Mouse (Mus musculus) spleen, adult 2 months (tissue): Measurements from ENCODE around the gene Matk. TPM values are rescaled to one million over a fixed set of nuclear protein-coding genes. Genes with fewer than 3 reads are reported as not detected.

ENCODE experiments used
- DNase-seq, 2 experiments: peaks; one replicate each; pipeline versions ENCODE4 v3.0.0 to v3.0.0-alpha.2; 2012 to 2021; ENCODE audit warnings: low spot score in 2 of 2, low read depth in 1 of 2
- H3K27ac ChIP-seq: fragments of 200-500 bp; 2 replicates; pipeline ENCODE4 v1.5.1; 2012; ENCODE audit warnings: low read length, inconsistent platforms; ENCODE audit not compliant: insufficient read depth
- H3K27me3 ChIP-seq: fragments of 200-500 bp; 2 replicates; pipeline ENCODE4 v1.6.1; 2012; ENCODE audit warnings: mild to moderate bottlenecking, moderate library complexity, low read length, inconsistent platforms; ENCODE audit not compliant: control insufficient read depth, insufficient read depth
- H3K36me3 ChIP-seq: fragments of 200-500 bp; 2 replicates; pipeline ENCODE4 v1.6.1; 2012; ENCODE audit warnings: mild to moderate bottlenecking, low read length, inconsistent platforms; ENCODE audit not compliant: control insufficient read depth, insufficient read depth
- H3K4me1 ChIP-seq: fragments of 200-500 bp; 2 replicates; pipeline ENCODE4 v1.6.1; 2011; ENCODE audit warnings: inconsistent platforms; ENCODE audit not compliant: control insufficient read depth, insufficient read depth, insufficient read length
- H3K4me3 ChIP-seq: fragments of 200-500 bp; 2 replicates; pipeline ENCODE4 v1.5.1; 2011; ENCODE audit warnings: mild to moderate bottlenecking, inconsistent platforms; ENCODE audit not compliant: insufficient read depth, insufficient read length; ENCODE audit errors: extremely low read depth
- CTCF ChIP-seq: fragments of 200-500 bp; IDR thresholded peaks from 2 replicates; pipeline ENCODE4 v1.5.1; 2011; ENCODE audit warnings: mild to moderate bottlenecking, inconsistent platforms; ENCODE audit not compliant: insufficient read depth, insufficient read length, insufficient replicate concordance; ENCODE audit errors: extremely low read depth
- POLR2A ChIP-seq: fragments of 200-500 bp; IDR thresholded peaks from 2 replicates; pipeline ENCODE4 v1.6.1; 2011; ENCODE audit warnings: low read depth, low read length, inconsistent platforms
- WGBS: fragments of 180-500 bp; shearing (Covaris S2); methylation state at CpG from one replicate; pipeline ENCODE4 v1.1.7; 2018; 5-methylcytosine and 5-hydroxymethylcytosine counted together
- polyA plus RNA-seq: library from polyadenylated mRNA; depleted of rRNA; stranded (reverse); fragments of >200 nt; gene quantifications from 2 replicates; pipeline ENCODE4 v1.2.3, GENCODE M21; 2012

Matk gene
- polyA plus RNA-seq, 1 experiment, result 22.5 TPM

GRCm38 (mm10) chr10:81257158-81258039, 4.7 kb downstream of the Matk start:
- WGBS, result 1% methylated on average over 62 of the region's 62 CpGs
- peaks cover 14% of the 10 kb centered on the region for H3K4me1 ChIP-seq
- DNase-seq, result peak in 1 of 2 experiments; percentile 47

DNA sequence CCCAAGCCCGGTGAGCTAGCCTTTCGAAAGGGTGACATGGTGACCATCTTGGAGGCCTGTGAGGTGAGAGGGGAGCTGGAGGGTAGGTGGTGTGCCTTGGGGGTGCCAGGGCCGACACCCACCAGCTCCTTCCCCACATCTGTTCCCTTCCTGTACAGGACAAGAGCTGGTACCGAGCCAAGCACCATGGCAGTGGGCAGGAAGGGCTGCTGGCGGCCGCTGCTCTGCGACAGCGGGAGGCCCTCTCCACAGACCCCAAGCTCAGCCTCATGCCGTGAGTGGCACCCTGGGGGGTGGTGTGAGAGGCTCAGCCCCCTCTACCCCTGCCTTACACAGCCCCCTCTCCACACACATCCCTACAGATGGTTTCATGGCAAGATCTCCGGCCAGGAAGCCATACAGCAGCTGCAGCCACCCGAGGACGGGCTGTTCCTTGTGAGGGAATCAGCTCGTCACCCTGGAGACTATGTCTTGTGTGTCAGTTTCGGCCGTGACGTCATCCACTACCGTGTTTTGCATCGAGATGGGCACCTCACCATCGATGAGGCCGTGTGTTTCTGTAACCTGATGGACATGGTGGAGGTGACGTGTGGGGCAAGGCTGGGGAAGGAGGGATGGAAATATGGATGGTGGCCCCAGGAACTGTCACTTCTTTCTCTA, 6.6 kb downstream of the Matk start:
- no peak overlapping the region for H3K27ac ChIP-seq
- no peak overlapping the region for H3K4me3 ChIP-seq
- 79% methylated on average over 21 of the region's 21 CpGs for WGBS
- no peak for TF ChIP-seq POLR2A
- TF ChIP-seq CTCF, result no peak
- DNase-seq, result no peak
- H3K36me3 ChIP-seq, result peaks cover 10% of the 10 kb centered on the region
- H3K27me3 ChIP-seq, result no peaks in the 10 kb centered on the region
- peaks cover 9% of the 10 kb centered on the region for H3K4me1 ChIP-seq

More at GRCm38 (mm10) chr10:81257158-81258039, 4.7 kb downstream of the Matk start:
- Histone ChIP-seq H3K27ac (no peak overlapping the region), H3K36me3 (peaks cover 3% of the 10 kb centered on the region; the same call in 1 of the 2 replicates), H3K27me3 (peaks cover 5% of the 10 kb centered on the region; the same call in 1 of the 2 replicates), H3K4me3 (peak overlapping the region; percentile 66)
- TF ChIP-seq POLR2A (no peak), CTCF (no peak)

DNA sequence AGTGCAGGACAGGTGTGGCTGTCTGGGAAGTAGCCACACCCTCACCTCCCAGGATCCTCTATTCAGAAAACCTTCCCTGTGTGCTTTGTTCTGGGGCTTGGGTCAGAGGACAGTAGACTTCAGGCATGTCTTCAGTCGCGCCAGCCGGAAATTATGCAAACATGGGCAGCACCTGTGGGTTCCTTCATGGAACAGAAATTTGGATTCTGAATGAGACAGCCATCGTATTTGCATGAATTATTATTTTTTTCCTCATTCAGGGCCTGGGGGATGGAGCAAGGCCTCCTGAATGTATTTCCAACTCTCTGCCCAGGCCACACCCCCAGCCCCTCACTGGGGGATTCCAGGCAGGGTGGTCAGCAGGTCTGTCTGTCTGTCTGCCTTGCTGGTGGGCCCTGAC, 8.3 kb downstream of the Matk start:
- TF ChIP-seq CTCF, result no peak
- TF ChIP-seq POLR2A, result no peak
- Histone ChIP-seq H3K36me3 (peaks cover 17% of the 10 kb centered on the region), H3K27ac (no peak overlapping the region), H3K4me3 (no peak overlapping the region), H3K4me1 (peaks cover 12% of the 10 kb centered on the region), H3K27me3 (no peaks in the 10 kb centered on the region)
- DNase-seq, result no peak
- 93% methylated on average over 4 of the region's 4 CpGs for WGBS

GRCm38 (mm10) chr10:81265540-81265939, 12.8 kb downstream of the Matk start:
- no peak overlapping the region for H3K4me3 ChIP-seq

DNA sequence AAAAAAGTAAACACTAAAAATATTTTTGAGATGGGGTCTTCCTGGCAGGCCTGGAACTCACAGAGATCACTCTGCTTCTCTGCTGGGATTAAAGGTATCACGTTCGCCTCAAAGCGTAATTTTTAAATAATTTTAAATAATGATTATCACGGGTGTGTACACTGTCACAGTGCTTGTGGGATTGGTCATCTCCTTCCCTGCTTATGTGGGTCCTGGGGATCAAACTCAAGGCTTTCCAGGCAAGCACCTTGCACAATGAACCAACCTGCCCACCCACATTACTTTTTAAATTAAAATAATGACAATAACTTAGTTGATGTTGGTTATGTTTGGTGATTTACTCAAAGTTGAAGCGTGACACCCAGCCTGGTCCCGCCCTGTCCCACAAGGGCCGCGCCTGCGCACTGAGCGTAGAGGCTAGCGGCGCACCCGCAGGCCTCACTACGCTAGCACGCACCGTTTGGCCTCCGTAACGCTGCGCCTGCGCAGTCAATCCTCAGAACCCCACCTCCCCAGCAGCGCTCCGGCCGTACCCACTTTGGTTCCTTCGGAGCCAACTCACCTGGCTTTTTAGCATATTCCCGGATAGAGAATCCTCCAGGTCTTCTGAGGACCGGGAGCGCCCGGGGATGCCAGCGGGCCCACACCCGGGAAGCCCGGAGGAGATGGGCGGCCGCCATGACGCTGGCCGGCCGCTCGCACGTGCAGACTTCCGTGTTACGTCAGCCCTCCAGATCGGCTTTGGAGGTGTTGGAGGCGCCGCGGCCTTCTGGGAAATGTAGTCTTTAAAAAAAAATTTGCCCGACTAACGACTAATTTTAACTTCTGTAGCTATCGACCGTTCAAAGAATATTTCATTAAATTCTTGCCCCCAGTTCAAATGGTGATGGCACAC, 13.7 kb downstream of the Matk start, which contains the start of the genes Mrpl54 and Apba3:
Mrpl54 (minus strand) TSS at position 724 of the 895 bp plus-strand sequence.
Apba3 (plus strand) TSS at position 750 of the 895 bp plus-strand sequence.
- H3K36me3 ChIP-seq, result peaks cover 20% of the 10 kb centered on the region
- peak; percentile 18; the same call in 1 of the 2 replicates for TF ChIP-seq POLR2A
- TF ChIP-seq CTCF, result no peak
- H3K4me1 ChIP-seq, result peaks cover 12% of the 10 kb centered on the region; the same call in 1 of the 2 replicates
- peak; percentile 94 to 96 for DNase-seq
- WGBS, result under 1% methylated on average over 48 of the region's 48 CpGs
- H3K27me3 ChIP-seq, result no peaks in the 10 kb centered on the region
- H3K27ac ChIP-seq, result peak within 1 kb of the TSS; percentile 96
- peak within 1 kb of the TSS; percentile 95 for H3K4me3 ChIP-seq

More at GRCm38 (mm10) chr10:81265540-81265939, 12.8 kb downstream of the Matk start:
- H3K27ac ChIP-seq, result no peak overlapping the region
- H3K27me3 ChIP-seq, result no peaks in the 10 kb centered on the region
- peaks cover 12% of the 10 kb centered on the region; the same call in 1 of the 2 replicates for H3K4me1 ChIP-seq
- H3K36me3 ChIP-seq, result peaks cover 17% of the 10 kb centered on the region
- 89% methylated on average over 8 of the region's 8 CpGs for WGBS
- TF ChIP-seq CTCF, result no peak
- no peak for TF ChIP-seq POLR2A
- DNase-seq, result no peak

- DNase-seq, result peak; percentile 49 to 70
- H3K36me3 ChIP-seq, result peaks cover 29% of the 10 kb centered on the region
- H3K27me3 ChIP-seq, result no peaks in the 10 kb centered on the region
- 12% methylated on average over 23 of the region's 23 CpGs for WGBS
- no peak for TF ChIP-seq CTCF
- TF ChIP-seq POLR2A, result no peak; the same call in 1 of the 2 replicates
- H3K4me1 ChIP-seq, result peaks cover 12% of the 10 kb centered on the region; the same call in 1 of the 2 replicates
- 0 out of 2 replicates have a peak overlapping the region, but pooled peaks have one; percentile 31 for H3K27ac ChIP-seq
- peak overlapping the region; percentile 77 for H3K4me3 ChIP-seq
Measured at GRCm38 (mm10) chr10:81268056-81268455, 15.3 kb downstream of the Matk start.
